16 mouse cellular contexts compared by ENCODE assay signal in the genomic region with DNA sequence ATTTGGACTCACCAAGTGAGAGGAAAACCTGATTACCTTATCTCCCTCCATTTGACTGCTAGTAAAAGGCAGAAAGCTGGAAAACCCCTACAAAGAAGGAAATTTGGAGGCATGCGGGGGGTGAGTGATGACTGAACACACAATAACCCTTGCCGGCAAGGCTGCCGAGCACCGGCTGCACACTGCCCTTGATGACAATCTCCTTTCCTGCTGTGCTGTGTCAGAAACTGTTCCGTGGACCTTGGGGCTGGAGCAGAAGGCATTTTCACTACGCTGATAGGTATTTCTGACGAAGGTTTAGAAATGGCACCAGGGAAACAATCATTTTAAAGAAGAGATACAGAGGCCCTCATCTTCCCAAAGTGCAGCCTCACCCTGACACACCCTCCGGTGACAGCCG.
DNase-seq lines count a peak whose midpoint lies in the region; ATAC-seq lines count a peak whose summit lies in the region.
"Had no signal": no experiment of that assay in that cellular context is flagged by ENCODE, and none has a peak within 500 bp of the region (broad histone marks: within the 10 kb centered on the region; RNA-seq: fewer than 3 reads in every experiment).

No protein-coding gene starts in this region.

- ATAC-seq in heart, embryonic 13.5 days (ENCODE audit: extremely low read depth, insufficient number of reproducible peaks, low FRiP score, low TSS enrichment), result no peak
- ATAC-seq in neural tube, embryonic 13.5 days (ENCODE audit: low read depth), result no peak
- ATAC-seq in megakaryocyte-erythroid progenitor cell, adult 5-6 weeks (replicated peaks; ENCODE audit: low FRiP score, low TSS enrichment, poor library complexity, severe bottlenecking), result peak; percentile 53; the same call in 1 of the 2 replicates
- no peak for ATAC-seq in liver, embryonic 11.5 days (replicated peaks; ENCODE audit: low FRiP score)
- ATAC-seq: intestine, postnatal 0 days had no signal

- peak; percentile 38 to 43 for DNase-seq in cerebellum, postnatal 25 days
- DNase-seq in cerebellum, adult 11-12 months, result no peak
- no peak for DNase-seq in heart, adult 9 months (ENCODE audit: low spot score in 2 of 2)
- DNase-seq in neural tube, embryonic 10.5 days (ENCODE audit: extremely low spot score, low spot score), result no peak
- DNase-seq in liver, embryonic 11.5 days (ENCODE audit: low spot score), result no peak
- DNase-seq: cerebellum, adult 11 months; kidney, postnatal 10 days; layer of hippocampus, adult 9-11 months; lung, adult 2 months; thymus, postnatal 36 days had no signal

- peak overlapping the region; percentile 13 for H3K4me2 ChIP-seq in heart, embryonic 13.5 days
- no peak overlapping the region for H3K4me2 ChIP-seq in neural tube, embryonic 13.5 days
- H3K4me2 ChIP-seq in liver, embryonic 11.5 days, result no peak overlapping the region

- H3K27me3 ChIP-seq in heart, embryonic 13.5 days (replicated peaks), result no peaks in the 10 kb centered on the region
- no peaks in the 10 kb centered on the region for H3K27me3 ChIP-seq in neural tube, embryonic 13.5 days
- no peaks in the 10 kb centered on the region for H3K27me3 ChIP-seq in liver, embryonic 11.5 days (replicated peaks; ENCODE audit: control insufficient read depth, insufficient read depth, low read length)

- H3K9me3 ChIP-seq in heart, embryonic 13.5 days, result no peaks in the 10 kb centered on the region
- no peaks in the 10 kb centered on the region for H3K9me3 ChIP-seq in neural tube, embryonic 13.5 days
- no peaks in the 10 kb centered on the region for H3K9me3 ChIP-seq in liver, embryonic 11.5 days (ENCODE audit: control insufficient read depth, low read length)

- 0 out of 2 replicates have a peak overlapping the region, but pooled peaks have one; percentile 3 for H3K27ac ChIP-seq in heart, embryonic 13.5 days (replicated peaks)
- H3K27ac ChIP-seq in neural tube, embryonic 13.5 days (replicated peaks), result peak overlapping the region; percentile 33
- H3K27ac ChIP-seq in liver, embryonic 11.5 days (ENCODE audit: low read depth, low read length), result no peak overlapping the region
- H3K27ac ChIP-seq: macrophage had no signal

- H3K4me1 ChIP-seq in heart, embryonic 13.5 days, result peaks cover 20% of the 10 kb centered on the region
- H3K4me1 ChIP-seq in neural tube, embryonic 13.5 days (replicated peaks), result peaks cover 36% of the 10 kb centered on the region
- no peaks in the 10 kb centered on the region for H3K4me1 ChIP-seq in liver, embryonic 11.5 days (replicated peaks; ENCODE audit: control insufficient read depth, insufficient read depth, low read length)

- H3K9ac ChIP-seq in heart, embryonic 13.5 days, result no peak overlapping the region
- H3K9ac ChIP-seq in neural tube, embryonic 13.5 days, result no peak overlapping the region
- H3K9ac ChIP-seq in liver, embryonic 11.5 days (ENCODE audit: low read depth, low read length), result no peak overlapping the region

- WGBS in heart, embryonic 13.5 days, result 26% methylated on average over 9 of the region's 9 CpGs
- WGBS in neural tube, embryonic 13.5 days, result 39% methylated on average over 9 of the region's 9 CpGs
- WGBS in liver, embryonic 11.5 days, result 43% methylated on average over 9 of the region's 9 CpGs

- H3K4me3 ChIP-seq in heart, embryonic 13.5 days, result no peak overlapping the region
- H3K4me3 ChIP-seq in neural tube, embryonic 13.5 days, result no peak overlapping the region
- no peak overlapping the region for H3K4me3 ChIP-seq in liver, embryonic 11.5 days (ENCODE audit: low read depth, low read length)
- H3K4me3 ChIP-seq: myocyte had no signal

- H3K36me3 ChIP-seq in heart, embryonic 13.5 days, result no peaks in the 10 kb centered on the region
- H3K36me3 ChIP-seq in neural tube, embryonic 13.5 days, result no peaks in the 10 kb centered on the region
- no peaks in the 10 kb centered on the region for H3K36me3 ChIP-seq in liver, embryonic 11.5 days (ENCODE audit: control insufficient read depth, insufficient read depth, low read length)

Comparison
In these comparisons a context has a peak if more than half of its experiments do, and no peak if none do; other contexts are left out.
1. DNase-seq: peak in cerebellum, postnatal 25 days (2 of 2); none in cerebellum, adult 11-12 months (single experiment), heart, adult 9 months (0 of 2), neural tube, embryonic 10.5 days (single experiment) and liver, embryonic 11.5 days (single experiment).